Mouse (Mus musculus) ES-E14 (cell line): ENCODE measurements at regions not wholly inside any gene's neighbourhood (a gene's known extent, or its start where the extent isn't known, plus 50 kb on each side); places are given as distances from the start of the nearest gene placed in this dataset.

ENCODE experiments used
- MAFK ChIP-seq: IDR thresholded peaks from 2 replicates; pipeline ENCODE4 v1.6.1; 2014; ENCODE audit warnings: mild to moderate bottlenecking, low read depth, low read length, inconsistent platforms; ENCODE audit not compliant: insufficient read depth
- ZC3H11A ChIP-seq: IDR thresholded peaks from 2 replicates; pipeline ENCODE4 v1.6.1; 2012; ENCODE audit warnings: low read depth, mild to moderate bottlenecking, inconsistent platforms, low read length, borderline replicate concordance

DNA sequence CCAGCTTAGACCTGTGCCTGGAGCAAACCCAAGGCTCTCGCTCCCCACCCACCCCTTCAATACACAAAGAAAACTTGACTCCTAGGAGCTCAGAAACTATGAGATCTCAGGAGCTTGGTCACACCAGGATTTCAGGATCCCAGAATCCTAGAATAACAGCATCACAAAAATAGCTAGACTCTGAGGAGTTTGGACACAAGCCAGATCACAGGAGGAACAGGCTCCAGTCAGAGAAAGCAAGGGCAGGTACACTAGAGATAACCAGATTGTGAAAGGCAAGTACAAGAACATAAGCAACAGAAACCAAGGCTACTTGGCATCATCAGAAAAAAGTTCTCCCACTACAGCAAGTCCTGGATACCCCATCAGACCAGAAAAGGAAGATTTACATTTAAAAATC lies 221.5 kb downstream of the Epha7 start:
- no peak for TF ChIP-seq MAFK
- TF ChIP-seq ZC3H11A: no peak
